Mouse (Mus musculus) spleen, adult 2 months (tissue): ENCODE results near the gene Faf1. TPM values are rescaled to one million over a fixed set of nuclear protein-coding genes. Genes with fewer than 3 reads are reported as not detected.

Source experiments
- DNase-seq, 2 experiments: peaks; one replicate each; pipeline versions ENCODE4 v3.0.0 to v3.0.0-alpha.2; 2012 to 2021; ENCODE audit warnings: low spot score in 2 of 2, low read depth in 1 of 2
- H3K27ac ChIP-seq: fragments of 200-500 bp; 2 replicates; pipeline ENCODE4 v1.5.1; 2012; ENCODE audit warnings: low read length, inconsistent platforms; ENCODE audit not compliant: insufficient read depth
- H3K27me3 ChIP-seq: fragments of 200-500 bp; 2 replicates; pipeline ENCODE4 v1.6.1; 2012; ENCODE audit warnings: mild to moderate bottlenecking, moderate library complexity, low read length, inconsistent platforms; ENCODE audit not compliant: control insufficient read depth, insufficient read depth
- H3K36me3 ChIP-seq: fragments of 200-500 bp; 2 replicates; pipeline ENCODE4 v1.6.1; 2012; ENCODE audit warnings: mild to moderate bottlenecking, low read length, inconsistent platforms; ENCODE audit not compliant: control insufficient read depth, insufficient read depth
- H3K4me1 ChIP-seq: fragments of 200-500 bp; 2 replicates; pipeline ENCODE4 v1.6.1; 2011; ENCODE audit warnings: inconsistent platforms; ENCODE audit not compliant: control insufficient read depth, insufficient read depth, insufficient read length
- H3K4me3 ChIP-seq: fragments of 200-500 bp; 2 replicates; pipeline ENCODE4 v1.5.1; 2011; ENCODE audit warnings: mild to moderate bottlenecking, inconsistent platforms; ENCODE audit not compliant: insufficient read depth, insufficient read length; ENCODE audit errors: extremely low read depth
- CTCF ChIP-seq: fragments of 200-500 bp; IDR thresholded peaks from 2 replicates; pipeline ENCODE4 v1.5.1; 2011; ENCODE audit warnings: mild to moderate bottlenecking, inconsistent platforms; ENCODE audit not compliant: insufficient read depth, insufficient read length, insufficient replicate concordance; ENCODE audit errors: extremely low read depth
- POLR2A ChIP-seq: fragments of 200-500 bp; IDR thresholded peaks from 2 replicates; pipeline ENCODE4 v1.6.1; 2011; ENCODE audit warnings: low read depth, low read length, inconsistent platforms
- WGBS: fragments of 180-500 bp; shearing (Covaris S2); methylation state at CpG from one replicate; pipeline ENCODE4 v1.1.7; 2018; 5-methylcytosine and 5-hydroxymethylcytosine counted together
- polyA plus RNA-seq: library from polyadenylated mRNA; depleted of rRNA; stranded (reverse); fragments of >200 nt; gene quantifications from 2 replicates; pipeline ENCODE4 v1.2.3, GENCODE M21; 2012; rRNA removed

The Faf1 gene
- polyA plus RNA-seq, 1 experiment, result 3.5 TPM

DNA sequence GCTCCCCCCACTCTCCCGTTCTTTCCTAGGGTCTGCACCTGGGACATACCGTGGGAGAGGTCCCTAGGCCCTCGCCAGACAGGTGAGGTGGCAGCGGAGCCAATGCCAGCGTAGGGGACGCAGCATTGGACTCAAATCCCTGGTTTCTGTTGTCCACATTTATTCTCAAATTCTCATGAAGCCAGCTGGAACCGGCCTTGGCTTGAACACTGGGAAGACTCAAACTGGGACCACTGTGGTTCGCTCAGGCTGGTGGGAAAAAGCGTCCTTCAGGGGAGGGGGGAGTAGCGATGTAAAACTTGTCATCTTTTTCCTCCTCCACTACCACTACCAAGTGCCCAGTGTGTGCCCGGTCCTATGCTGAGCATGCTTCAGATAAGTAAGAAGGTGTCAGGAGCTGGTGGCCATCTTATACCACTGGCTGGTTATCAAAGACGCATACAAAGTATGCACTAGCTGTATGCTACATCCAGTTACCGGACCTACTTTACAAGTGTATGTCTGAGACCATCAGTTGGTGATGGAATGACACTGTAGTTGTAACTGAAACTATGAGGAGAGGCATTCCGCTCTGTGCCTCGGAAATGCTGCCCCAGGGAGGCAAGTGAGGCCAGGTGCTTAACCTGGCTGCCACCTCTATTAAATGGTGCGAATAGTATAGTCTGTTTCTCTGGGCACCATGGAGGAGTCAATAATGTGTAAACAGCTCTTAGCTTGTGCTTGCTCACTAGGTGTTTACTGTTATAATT is 309.2 kb downstream of the Faf1 start:
- no peak for TF ChIP-seq POLR2A
- no peaks in the 10 kb centered on the region for H3K36me3 ChIP-seq
- H3K4me1 ChIP-seq, result peaks cover 9% of the 10 kb centered on the region
- DNase-seq, result no peak
- WGBS, result 16% methylated on average over 16 of the region's 16 CpGs
- no peak overlapping the region for H3K4me3 ChIP-seq
- peaks cover 34% of the 10 kb centered on the region for H3K27me3 ChIP-seq
- no peak overlapping the region for H3K27ac ChIP-seq

DNA sequence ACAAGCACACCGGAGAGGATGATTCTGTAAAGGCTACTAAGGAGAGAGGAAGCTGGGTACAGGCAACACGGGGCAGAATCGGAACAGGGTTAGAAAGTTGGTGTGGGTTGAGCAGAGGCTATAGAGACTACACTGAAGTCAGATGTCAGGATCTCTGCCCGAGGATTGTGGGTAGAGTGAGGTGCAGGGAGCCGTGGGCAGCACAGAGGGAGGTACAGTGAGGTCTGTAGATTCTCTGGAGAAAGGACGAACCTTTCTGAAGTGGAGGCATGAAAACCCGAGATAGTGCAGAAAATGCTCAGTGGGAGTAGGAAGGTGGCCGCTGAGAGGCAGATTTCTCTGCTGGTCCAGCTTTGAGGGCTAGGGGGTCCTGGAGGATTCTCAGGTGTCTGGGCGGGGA is 309.9 kb downstream of the Faf1 start:
- peaks cover 34% of the 10 kb centered on the region for H3K27me3 ChIP-seq
- no peak overlapping the region for H3K27ac ChIP-seq
- H3K4me3 ChIP-seq, result no peak overlapping the region
- WGBS, result 9% methylated on average over 9 of the region's 9 CpGs
- TF ChIP-seq CTCF, result no peak
- TF ChIP-seq POLR2A, result no peak
- H3K36me3 ChIP-seq, result no peaks in the 10 kb centered on the region
- peaks cover 9% of the 10 kb centered on the region for H3K4me1 ChIP-seq
- DNase-seq, result no peak

GRCm38 (mm10) chr4:109986748-109987355 is 310.5 kb downstream of the Faf1 start:
- no peak for TF ChIP-seq POLR2A
- TF ChIP-seq CTCF, result no peak
- H3K27me3 ChIP-seq, result peaks cover 29% of the 10 kb centered on the region
- no peak overlapping the region for H3K4me3 ChIP-seq
- peaks cover 8% of the 10 kb centered on the region for H3K4me1 ChIP-seq
- DNase-seq, result no peak
- H3K36me3 ChIP-seq, result no peaks in the 10 kb centered on the region
- no peak overlapping the region for H3K27ac ChIP-seq
- WGBS, result 22% methylated on average over 13 of the region's 13 CpGs

GRCm38 (mm10) chr4:109987560-109988362 is 311.4 kb downstream of the Faf1 start:
- Histone ChIP-seq H3K27me3 (peaks cover 21% of the 10 kb centered on the region), H3K36me3 (no peaks in the 10 kb centered on the region), H3K4me3 (no peak overlapping the region), H3K27ac (no peak overlapping the region), H3K4me1 (peaks cover 2% of the 10 kb centered on the region)
- no peak for DNase-seq
- 7% methylated on average over 20 of the region's 20 CpGs for WGBS
- no peak for TF ChIP-seq CTCF
- no peak for TF ChIP-seq POLR2A

GRCm38 (mm10) chr4:109988411-109988810 is 312.0 kb downstream of the Faf1 start:
- H3K4me1 ChIP-seq, result peaks cover 2% of the 10 kb centered on the region; the same call in 1 of the 2 replicates
- WGBS, result 20% methylated on average over 5 of the region's 5 CpGs
- TF ChIP-seq POLR2A, result no peak
- TF ChIP-seq CTCF, result no peak
- no peak overlapping the region for H3K4me3 ChIP-seq
- H3K36me3 ChIP-seq, result no peaks in the 10 kb centered on the region
- no peak overlapping the region for H3K27ac ChIP-seq
- no peak for DNase-seq
- H3K27me3 ChIP-seq, result peaks cover 18% of the 10 kb centered on the region

DNA sequence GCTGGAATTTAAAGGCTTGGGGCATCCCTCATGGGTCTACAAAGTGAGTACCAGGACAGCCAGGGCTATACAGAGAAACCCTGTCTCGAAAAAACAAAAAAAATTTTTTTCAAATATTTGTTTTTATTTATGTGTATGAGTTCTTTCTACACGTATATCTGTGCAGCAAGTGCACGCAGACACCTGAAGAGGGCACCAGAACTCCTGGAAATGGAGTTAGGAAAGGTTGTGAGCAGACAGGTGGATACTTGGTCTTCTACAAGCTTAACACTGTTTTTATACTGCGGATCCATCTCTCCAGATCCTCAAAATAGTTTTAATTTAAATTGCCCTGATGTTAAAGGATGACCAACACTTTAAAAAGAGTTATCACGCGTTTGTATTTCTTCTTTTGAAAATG is 312.8 kb downstream of the Faf1 start:
- no peak overlapping the region for H3K27ac ChIP-seq
- no peak overlapping the region for H3K4me3 ChIP-seq
- TF ChIP-seq POLR2A (no peak), CTCF (no peak)
- no peak for DNase-seq
- H3K27me3 ChIP-seq, result peaks cover 11% of the 10 kb centered on the region
- H3K36me3 ChIP-seq, result no peaks in the 10 kb centered on the region
- 37% methylated on average over 6 of the region's 6 CpGs for WGBS
- H3K4me1 ChIP-seq, result no peaks in the 10 kb centered on the region

DNA sequence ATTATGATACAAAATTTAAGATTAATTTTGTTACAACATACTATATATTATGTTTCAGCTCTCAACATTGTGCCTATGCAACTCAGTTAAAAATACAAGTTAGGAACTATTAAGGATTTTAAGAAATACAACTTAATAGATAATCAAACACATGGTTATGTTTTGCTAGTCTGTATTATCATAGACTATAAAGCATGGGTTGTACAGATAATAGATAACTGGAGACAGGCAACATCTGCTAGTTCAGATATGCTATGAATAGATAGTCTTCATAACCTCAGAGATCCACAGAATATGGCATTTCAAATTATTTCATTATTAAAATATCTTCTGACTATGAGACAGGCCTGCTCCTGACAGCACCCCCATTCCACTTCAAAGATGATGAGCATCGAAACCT is 329.7 kb downstream of the Faf1 start:
- 92% methylated on average over 1 of the region's 1 CpGs for WGBS
- H3K27ac ChIP-seq, result no peak overlapping the region
- H3K36me3 ChIP-seq, result no peaks in the 10 kb centered on the region
- H3K4me3 ChIP-seq, result no peak overlapping the region
- no peaks in the 10 kb centered on the region for H3K27me3 ChIP-seq
- TF ChIP-seq POLR2A, result no peak
- no peak for TF ChIP-seq CTCF
- no peaks in the 10 kb centered on the region for H3K4me1 ChIP-seq
- no peak for DNase-seq

Other genes with a start within 250 kb of the Faf1 start
- gene Rnf11, start 191.9 kb upstream of the Faf1 start, polyA plus RNA-seq, result 26.3 and 27.2 TPM in 2 replicates
- not detected in 2 replicates for gene 4930522H14Rik, start 145.3 kb upstream of the Faf1 start, polyA plus RNA-seq
- gene Cdkn2c, start 9.4 kb upstream of the Faf1 start, polyA plus RNA-seq, result 6.2 and 10.4 TPM in 2 replicates